In genomic region chr6:83506258-83507167, GRCm38 (mm10) we compare ENCODE assay signal across 8 mouse cellular contexts. TPM values are rescaled to one million over a fixed set of nuclear protein-coding genes. Genes with fewer than 3 reads are reported as not detected.
DNase-seq lines count a peak whose midpoint lies in the region; ATAC-seq lines count a peak whose summit lies in the region.

Gene Dguok, minus strand, starts transcription at chr6:83506969.

- no peaks in the 10 kb centered on the region for H3K36me3 ChIP-seq in hindbrain, embryonic 15.5 days

- peak within 1 kb of the TSS; percentile 84 for H3K4me2 ChIP-seq in hindbrain, embryonic 15.5 days

- peak; percentile 100 for DNase-seq in T-cell, adult 2 months (ENCODE audit: low spot score)
- DNase-seq in cerebellum, postnatal 36 days: peak; percentile 96 to 97
- DNase-seq in frontal cortex, postnatal 36 days (ENCODE audit: low spot score in 2 of 2): peak; percentile 96 to 99
- DNase-seq in left cerebral cortex, adult 11 months (ENCODE audit: low spot score): peak; percentile 95
- DNase-seq in lung, postnatal 4 days: peak; percentile 98 to 99
- peak; percentile 93 for DNase-seq in retina, postnatal 7 days (ENCODE audit: low read depth, low spot score)
- peak; percentile 88 for DNase-seq in urinary bladder, adult 2 months (ENCODE audit: low spot score)

- H3K4me1 ChIP-seq in hindbrain, embryonic 15.5 days (replicated peaks): peaks cover 20% of the 10 kb centered on the region

- peak within 1 kb of the TSS; percentile 85 for H3K4me3 ChIP-seq in hindbrain, embryonic 15.5 days

- no peaks in the 10 kb centered on the region for H3K9me3 ChIP-seq in hindbrain, embryonic 15.5 days

- peak; percentile 99 for ATAC-seq in hindbrain, embryonic 15.5 days (ENCODE audit: low FRiP score, low read depth)

- H3K27ac ChIP-seq in hindbrain, embryonic 15.5 days (replicated peaks): peak within 1 kb of the TSS; percentile 98

- WGBS in hindbrain, embryonic 15.5 days: under 1% methylated on average over 54 of the region's 54 CpGs

- H3K9ac ChIP-seq in hindbrain, embryonic 15.5 days: peak within 1 kb of the TSS; percentile 82

- no peaks in the 10 kb centered on the region for H3K27me3 ChIP-seq in hindbrain, embryonic 15.5 days

RNA-seq across cellular contexts. Expression of gene Dguok, which starts in this region (rescaled TPM):
- 66.2 and 68.5 TPM in 2 replicates for polyA plus RNA-seq in hindbrain, embryonic 15.5 days (2015; fragmentation: Nextera tagmentation; extraction: Ambion mirVana)
- polyA plus RNA-seq in urinary bladder, adult 2 months (2012; rRNA removed): 79.1 and 106 TPM in 2 replicates

Comparison
In these comparisons a context has a peak if more than half of its experiments do, and no peak if none do; other contexts are left out.
1. Peak in every context shown above with its lines: DNase-seq, ATAC-seq, H3K4me3 ChIP-seq and H3K27ac ChIP-seq.